Mouse (Mus musculus) regulatory T cell (primary cell): Measurements from ENCODE around the gene Ppp1r14b.

ENCODE experiments used
- in situ Hi-C: fragments of 300-600 bp; cut with MboI, MseI; formaldehyde crosslinking; loops from one replicate; pipeline ENCODE4 v1.15.1; 2025; ENCODE audit warnings: high pct_unique_total_duplicates

Ppp1r14b gene

GRCm38 (mm10) chr19:6993011-6993770 is 18.4 kb downstream of the Ppp1r14b start:
- in situ Hi-C loops: no loop called here

- in situ Hi-C loops: no loop called here
Measured at GRCm38 (mm10) chr19:6994002-6994401, 19.2 kb downstream of the Ppp1r14b start.

DNA sequence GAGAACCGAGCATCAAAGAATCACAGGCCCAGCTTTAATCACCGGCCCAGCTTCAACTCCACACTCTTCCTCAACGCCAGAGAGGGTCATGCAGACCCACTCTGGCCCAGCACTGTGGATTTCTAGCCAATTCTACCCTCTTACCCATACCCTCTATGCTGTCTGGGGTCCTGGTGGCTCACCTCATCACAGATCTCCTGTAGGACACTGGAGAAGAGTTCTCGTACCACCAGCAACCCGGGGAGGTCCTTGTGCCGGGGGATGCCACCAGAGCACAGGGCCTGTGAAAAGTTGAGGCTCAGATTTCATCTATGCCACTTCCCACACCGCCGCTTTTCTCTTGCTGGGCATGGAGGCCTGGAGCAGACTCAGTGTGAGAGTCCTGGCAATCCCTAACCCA is 19.7 kb downstream of the Ppp1r14b start:
- in situ Hi-C loops: no loop called here

DNA sequence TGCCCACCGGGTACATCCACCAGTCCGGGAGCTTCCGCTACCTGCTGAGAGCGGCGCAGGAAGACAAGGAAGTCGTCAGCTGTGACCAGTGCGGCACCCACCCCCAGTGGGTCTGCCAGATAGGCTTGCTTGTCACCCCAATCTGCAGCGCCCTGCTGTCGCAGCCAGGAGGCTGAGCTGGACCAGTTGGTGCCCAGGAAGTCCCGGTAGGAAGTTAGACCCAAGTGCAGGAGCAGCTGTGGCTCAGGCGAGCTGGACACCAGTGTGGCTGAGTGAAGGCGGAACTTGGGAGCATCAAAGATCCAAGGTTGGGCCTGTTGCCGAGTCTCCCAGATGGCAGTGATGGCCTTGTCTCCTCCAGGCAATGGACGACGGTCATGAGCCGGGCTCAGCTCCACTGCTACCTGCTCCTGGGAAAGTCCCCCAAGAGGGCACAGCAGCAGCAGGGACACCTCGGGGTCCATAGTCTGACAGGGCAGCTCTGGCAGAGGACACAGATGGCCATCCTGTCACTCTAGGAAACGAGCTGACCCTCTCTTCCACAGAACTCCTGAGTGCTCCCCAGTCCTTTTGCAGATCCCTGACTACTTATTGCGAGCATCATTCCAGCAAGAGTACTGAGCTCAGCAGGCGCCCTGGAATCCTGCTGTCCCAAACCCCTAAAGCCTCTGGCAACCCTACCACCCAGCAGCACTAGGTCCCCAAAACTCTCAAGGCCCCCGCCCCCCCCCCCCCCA is 20.7 kb downstream of the Ppp1r14b start:
- in situ Hi-C loops: no loop called here

DNA sequence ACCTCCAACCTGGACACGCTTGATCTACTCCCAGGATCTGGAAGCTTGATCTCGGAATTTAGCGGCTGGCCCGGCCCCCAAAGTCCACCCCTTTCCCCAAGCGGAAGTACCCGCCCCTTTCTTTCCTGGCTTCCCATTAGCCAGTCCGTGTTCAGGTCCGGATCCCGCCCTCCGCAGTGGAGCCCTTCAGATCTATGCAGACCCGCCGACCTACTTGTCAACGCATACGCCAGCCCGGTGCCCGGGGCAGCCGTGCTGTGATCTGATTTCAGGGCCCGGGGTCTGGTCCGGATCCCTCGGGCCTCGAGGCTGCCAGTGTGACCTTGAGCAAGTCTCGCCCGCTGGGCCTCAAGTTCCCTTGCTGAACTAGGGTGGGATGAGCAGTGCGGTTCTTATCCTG is 21.2 kb downstream of the Ppp1r14b start, which contains the start of the genes Nudt22 and Trpt1:
Gene Nudt22, minus strand, starts transcription at position 112 of the 400 bp plus-strand sequence.
Gene Trpt1, plus strand, starts transcription at position 126 of the 400 bp plus-strand sequence.
- in situ Hi-C loops: no loop called here

- in situ Hi-C loops: no loop called here
Measured at GRCm38 (mm10) chr19:6997721-6998290, 23.0 kb downstream of the Ppp1r14b start.

- in situ Hi-C loops: no loop called here
Measured at GRCm38 (mm10) chr19:6999360-7000063, 24.7 kb downstream of the Ppp1r14b start.

GRCm38 (mm10) chr19:7006892-7007593 is 32.3 kb downstream of the Ppp1r14b start:
- in situ Hi-C loops: no loop called here

DNA sequence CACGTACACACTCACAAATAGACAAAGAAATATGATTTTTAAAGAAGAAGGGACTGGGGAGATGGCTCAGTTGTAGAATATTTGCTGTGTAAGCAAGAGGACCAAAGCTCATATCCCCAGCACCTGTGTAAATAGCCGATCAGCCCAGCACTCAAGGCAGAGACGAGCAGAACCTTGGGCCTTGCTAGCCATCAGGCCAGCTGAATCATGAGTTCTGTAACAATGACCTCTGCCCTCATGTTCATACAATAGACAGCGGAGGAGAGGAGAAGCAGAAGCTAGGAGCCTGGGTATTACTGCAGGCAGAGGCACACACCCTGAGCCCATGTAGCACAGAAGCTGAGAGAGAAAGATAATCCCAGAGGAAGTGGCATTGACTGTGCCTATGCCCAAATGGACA is 37.7 kb downstream of the Ppp1r14b start:
- in situ Hi-C loops: no loop called here

DNA sequence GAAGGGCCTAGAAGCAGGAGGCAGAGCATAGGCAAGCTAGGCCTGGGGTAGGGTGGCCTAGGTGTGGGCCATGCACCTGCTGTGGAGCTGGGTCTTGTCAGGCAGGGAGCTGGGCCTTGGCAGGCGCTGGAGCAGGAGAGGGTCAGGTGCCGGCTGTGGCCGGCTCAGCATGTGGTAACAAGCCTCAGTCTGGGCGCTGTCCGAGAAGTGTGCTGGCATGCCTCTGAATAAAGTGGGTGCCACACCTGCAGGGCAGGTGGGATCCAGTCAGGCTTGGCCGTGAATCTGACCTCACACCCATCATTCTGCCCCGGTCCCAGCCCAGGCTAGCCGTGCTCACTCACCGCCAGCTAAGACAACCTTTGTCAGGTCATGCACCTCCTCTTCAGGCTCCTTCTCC is 39.2 kb downstream of the Ppp1r14b start:
- in situ Hi-C loops: no loop called here

- in situ Hi-C loops: loop anchor here (5.0 kb wide), 1 partner anchor 77 kb away; no protein-coding TSS in a partner anchor
Measured at GRCm38 (mm10) chr19:7014481-7015135, 39.8 kb downstream of the Ppp1r14b start.

DNA sequence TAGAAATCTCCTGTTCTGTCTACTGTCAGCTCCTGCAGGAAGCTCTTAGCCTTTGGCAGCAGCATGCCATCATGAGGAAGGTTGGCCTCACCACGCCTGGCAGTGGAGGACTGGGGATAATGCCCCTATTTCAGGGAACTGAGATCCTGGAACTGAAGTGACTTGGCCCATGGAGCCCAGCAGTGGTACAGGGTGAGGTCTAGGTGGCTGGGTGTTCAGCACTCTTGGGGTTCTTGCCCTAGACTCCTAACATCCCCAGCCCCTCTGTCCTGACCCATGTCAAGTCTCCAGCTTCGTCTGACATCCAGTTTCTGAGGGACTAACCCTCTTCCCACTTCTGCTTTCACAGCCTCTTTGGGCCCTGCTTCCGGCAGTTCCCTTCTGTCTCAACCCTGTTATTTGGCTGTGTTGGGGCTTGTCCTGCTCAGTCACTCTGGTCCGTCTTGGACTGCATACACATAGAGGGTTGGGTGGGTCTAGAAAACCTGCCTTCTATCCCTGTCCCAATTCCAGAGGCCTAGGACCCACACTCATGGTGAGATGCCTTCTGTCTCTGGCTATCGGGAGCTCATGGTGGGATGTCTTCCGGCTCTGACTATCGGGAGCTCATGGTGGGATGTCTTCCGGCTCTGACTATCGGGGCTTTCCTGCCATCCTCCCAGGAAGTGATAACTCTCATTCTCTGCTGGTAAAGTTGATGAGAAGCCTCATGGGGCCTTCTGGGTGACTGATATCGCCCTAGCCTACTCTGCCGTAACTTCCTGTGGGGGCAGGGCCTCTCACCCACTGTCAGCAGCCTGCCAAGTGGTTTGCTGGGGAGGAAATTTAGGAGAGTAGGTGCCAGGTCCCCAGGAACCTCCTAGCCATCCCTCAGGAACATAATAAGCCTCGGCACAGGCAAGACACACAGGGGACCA is 43.0 kb downstream of the Ppp1r14b start:
- in situ Hi-C loops: loop anchor here (5.0 kb wide), 1 partner anchor 80 kb away; no protein-coding TSS in a partner anchor

- in situ Hi-C loops: loop anchor here (5.0 kb wide), 1 partner anchor 81 kb away; no protein-coding TSS in a partner anchor
Measured at GRCm38 (mm10) chr19:7018546-7018945, 43.8 kb downstream of the Ppp1r14b start.

DNA sequence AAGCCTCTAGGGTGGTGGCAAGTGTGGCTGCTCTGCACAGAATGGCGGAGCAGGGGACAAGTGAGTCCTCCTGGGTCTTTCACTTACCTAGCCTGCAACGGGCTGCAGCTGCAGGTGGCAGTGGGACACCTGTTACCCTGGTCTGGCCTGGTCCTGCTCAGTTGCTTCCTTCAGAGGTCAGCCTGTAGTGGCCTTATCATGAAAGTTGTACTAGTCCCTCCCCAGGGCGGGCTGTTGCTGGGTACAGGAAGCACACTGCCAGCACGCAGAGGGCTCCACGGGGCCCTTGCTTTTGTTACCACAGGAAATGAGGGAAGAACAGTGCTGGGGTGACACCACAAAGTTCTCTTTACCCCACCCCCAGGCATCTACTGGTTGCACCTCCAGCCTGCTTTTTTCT is 44.4 kb downstream of the Ppp1r14b start, which contains the start of gene Fermt3:
Gene Fermt3, minus strand, starts transcription at position 279 of the 400 bp plus-strand sequence.
- in situ Hi-C loops: loop anchor here (5.0 kb wide), 1 partner anchor 82 kb away; no protein-coding TSS in a partner anchor

- in situ Hi-C loops: loop anchor here (5.0 to 10.0 kb wide), 2 partner anchors 148 to 1885 kb away; no protein-coding TSS in a partner anchor
Measured at GRCm38 (mm10) chr19:7020224-7020641, 45.5 kb downstream of the Ppp1r14b start.
